Mouse (Mus musculus): ENCODE measurements around the gene Ap1m2.

GRCm38 (mm10) chr9:21334747-21335146 is 22.6 kb upstream of the Ap1m2 start:
- TF ChIP-seq HCFC1 (IDR thresholded peaks at IDR 0.05; ENCODE audit: low read depth, low read length) (no peak), CTCF (IDR thresholded peaks at IDR 0.05 in 2 of 3, conservative IDR thresholded peaks at IDR 0.05 in 1 of 3; ENCODE audit: control insufficient read depth in 1 of 3, insufficient read depth in 1 of 3, low read depth in 2 of 3, low read length in 3 of 3, poor library complexity in 1 of 3, severe bottlenecking in 1 of 3) (no peak), MXI1 (IDR thresholded peaks at IDR 0.05; ENCODE audit: low read depth, low read length) (no peak), GATA1 (IDR thresholded peaks at IDR 0.05; ENCODE audit: low read depth, low read length) (no peak), ZC3H11A (IDR thresholded peaks at IDR 0.05; ENCODE audit: low read depth, low read length) (no peak), ZMIZ1 (IDR thresholded peaks at IDR 0.05; ENCODE audit: low read depth, low read length) (no peak)
